Mouse (Mus musculus) liver, adult 2 months (tissue): ENCODE data around the gene Brpf1.

ENCODE experiments used
- CTCF ChIP-seq: fragments of 200-500 bp; IDR thresholded peaks from 2 replicates; pipeline ENCODE4 v1.5.1; 2011; ENCODE audit warnings: low read depth, low read length, control low read depth
- POLR2A ChIP-seq: fragments of 200-500 bp; IDR thresholded peaks from 2 replicates; pipeline ENCODE4 v1.6.1; 2011; ENCODE audit warnings: low read length, control low read depth; ENCODE audit not compliant: insufficient read depth; ENCODE audit errors: extremely low read depth

DNA sequence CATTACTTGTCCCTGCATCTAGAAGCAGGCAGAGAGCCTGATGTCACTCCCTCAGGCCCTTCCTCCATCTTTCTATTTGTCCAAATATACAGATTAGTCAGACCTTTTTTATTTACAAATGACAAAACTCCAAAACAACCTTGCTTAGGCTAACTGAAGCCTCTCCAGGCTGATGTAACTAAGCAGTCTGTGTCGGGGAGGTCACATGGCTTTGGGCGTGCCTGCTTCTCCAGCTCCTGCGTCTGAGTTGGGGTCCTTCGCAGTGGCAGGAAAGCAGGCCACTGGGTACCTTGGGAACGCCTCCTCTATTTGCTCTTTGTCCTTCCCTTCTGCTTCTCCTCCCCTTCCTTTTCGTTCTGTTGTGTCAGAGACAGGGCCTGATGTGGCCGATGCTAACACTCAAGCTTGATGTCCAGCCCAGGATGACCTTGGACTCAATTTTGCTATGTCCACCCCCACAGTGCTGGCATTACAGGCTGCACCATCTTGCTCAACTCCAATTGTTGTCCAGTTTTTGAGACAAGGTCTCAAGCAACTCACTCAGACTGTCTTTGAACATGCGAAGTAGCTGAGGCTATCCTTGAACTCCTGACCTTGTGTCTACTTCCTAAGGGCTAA lies 57.7 kb downstream of the Brpf1 start:
- TF ChIP-seq CTCF (no peak), POLR2A (no peak)
